Mouse (Mus musculus) bone marrow macrophage, adult 2 months (primary cell): Measurements from ENCODE around the gene Tspan4.

ENCODE experiments used
- CTCF ChIP-seq: IDR thresholded peaks from 2 replicates; pipeline ENCODE4 v1.5.1; 2012; ENCODE audit warnings: low read depth, mild to moderate bottlenecking, low read length, moderate library complexity
- POLR2A ChIP-seq: IDR thresholded peaks from 2 replicates; pipeline ENCODE4 v1.6.1; 2012; ENCODE audit warnings: mild to moderate bottlenecking, low read depth, low read length, borderline replicate concordance

GRCm38 (mm10) chr7:141476981-141477370, 1.9 kb downstream of the Tspan4 start:
- TF ChIP-seq CTCF (no peak), POLR2A (no peak)
